Mouse (Mus musculus) ES-Bruce4 (cell line): ENCODE measurements at regions not wholly inside any gene's neighbourhood (a gene's known extent, or its start where the extent isn't known, plus 50 kb on each side); places are given as distances from the start of the nearest gene placed in this dataset.

Experiments used
- CTCF ChIP-seq: IDR thresholded peaks from one replicate; pipeline ENCODE4 v1.8.1; 2011; ENCODE audit warnings: low read depth, low read length
- EP300 ChIP-seq: IDR thresholded peaks from 2 replicates; pipeline ENCODE4 v1.6.1; 2011; ENCODE audit warnings: low read depth, low read length; ENCODE audit not compliant: insufficient read depth
- POLR2A ChIP-seq: IDR thresholded peaks from one replicate; pipeline ENCODE4 v1.8.1; 2011; ENCODE audit warnings: low read length; ENCODE audit not compliant: insufficient read depth

DNA sequence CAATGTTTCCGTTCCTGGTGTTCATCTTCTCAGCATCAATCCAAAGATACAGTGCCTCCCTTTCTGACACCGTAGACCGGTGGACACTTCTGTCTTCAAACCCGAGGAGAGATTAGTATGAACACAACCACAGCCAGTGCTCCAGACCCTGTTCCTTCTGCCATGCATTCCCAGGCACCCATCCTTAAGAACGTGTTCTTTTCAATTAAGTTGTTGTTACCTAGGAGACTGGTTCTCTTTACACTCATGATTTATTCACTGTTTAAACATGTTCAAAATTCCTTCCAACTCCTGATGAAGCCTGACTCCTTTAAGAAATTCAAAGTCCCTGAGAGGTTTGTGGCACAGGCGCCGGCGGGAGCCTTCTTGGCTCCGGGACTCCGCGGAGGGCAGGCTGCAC is 69.5 kb upstream of the Adamts3 start:
- TF ChIP-seq EP300 (no peak), CTCF (no peak), POLR2A (no peak)
